Mouse (Mus musculus): ENCODE measurements around the gene Nfe2l1.

Nfe2l1 gene

GRCm38 (mm10) chr11:96847240-96847639 is 17.5 kb upstream of the Nfe2l1 start:
- no peak for DNase-seq (ENCODE audit: low spot score)

GRCm38 (mm10) chr11:96843627-96844026 is 13.9 kb upstream of the Nfe2l1 start:
- no peak for DNase-seq (ENCODE audit: low spot score)

GRCm38 (mm10) chr11:96840290-96840689 is 10.5 kb upstream of the Nfe2l1 start:
- no peak for DNase-seq (ENCODE audit: low spot score)

GRCm38 (mm10) chr11:96839877-96840276 is 10.1 kb upstream of the Nfe2l1 start:
- no peak for DNase-seq (ENCODE audit: low spot score)

DNA sequence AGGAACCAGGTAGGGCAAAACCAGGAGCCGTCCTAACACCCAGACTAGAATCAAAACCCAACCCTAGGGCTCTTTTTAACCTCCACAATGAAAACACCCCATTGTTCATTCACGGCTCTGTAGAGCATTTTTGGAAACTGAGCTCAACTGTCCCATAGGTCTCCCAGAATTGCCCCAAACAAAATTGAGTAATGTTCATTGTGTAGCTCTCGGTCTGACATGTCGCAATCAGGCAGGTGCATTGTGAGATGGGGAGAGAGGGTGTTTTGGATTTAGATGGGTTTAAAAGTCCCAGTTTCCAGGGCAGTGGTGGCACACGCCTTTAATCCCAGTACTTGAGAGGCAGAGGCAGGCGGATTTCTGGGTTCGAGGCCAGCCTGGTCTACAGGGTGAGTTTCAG is 9.7 kb upstream of the Nfe2l1 start:
- DNase-seq (ENCODE audit: low spot score) = no peak

DNA sequence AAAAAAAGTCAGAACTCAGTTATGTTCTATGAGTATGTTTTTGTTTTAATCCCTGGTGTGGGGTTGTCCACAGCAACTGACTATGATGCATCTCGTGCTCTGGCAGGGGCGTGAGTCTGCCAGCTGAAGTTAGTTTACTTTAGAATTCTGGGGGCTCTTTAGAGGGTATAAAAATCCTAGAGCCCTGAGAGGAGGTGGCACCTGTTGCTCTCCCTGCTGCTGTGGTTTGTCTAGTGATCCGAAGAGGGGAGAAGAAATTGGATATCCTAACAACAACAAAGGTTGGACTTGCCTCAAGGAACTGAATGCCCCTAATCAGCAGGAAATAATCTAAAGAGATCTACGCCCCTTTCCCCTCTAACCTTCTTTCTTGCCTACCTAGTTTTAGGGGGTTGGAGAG is 8.6 kb upstream of the Nfe2l1 start:
- DNase-seq (ENCODE audit: low spot score) = no peak

- DNase-seq (ENCODE audit: low spot score) = no peak
Measured at GRCm38 (mm10) chr11:96837298-96837697, 7.5 kb upstream of the Nfe2l1 start.

GRCm38 (mm10) chr11:96834127-96834526 is 4.4 kb upstream of the Nfe2l1 start:
- no peak for DNase-seq (ENCODE audit: low spot score)

- DNase-seq (ENCODE audit: low spot score) = no peak
Measured at GRCm38 (mm10) chr11:96832973-96833372, 3.2 kb upstream of the Nfe2l1 start.

GRCm38 (mm10) chr11:96832541-96832940 is 2.8 kb upstream of the Nfe2l1 start:
- DNase-seq (ENCODE audit: low spot score) = no peak

DNA sequence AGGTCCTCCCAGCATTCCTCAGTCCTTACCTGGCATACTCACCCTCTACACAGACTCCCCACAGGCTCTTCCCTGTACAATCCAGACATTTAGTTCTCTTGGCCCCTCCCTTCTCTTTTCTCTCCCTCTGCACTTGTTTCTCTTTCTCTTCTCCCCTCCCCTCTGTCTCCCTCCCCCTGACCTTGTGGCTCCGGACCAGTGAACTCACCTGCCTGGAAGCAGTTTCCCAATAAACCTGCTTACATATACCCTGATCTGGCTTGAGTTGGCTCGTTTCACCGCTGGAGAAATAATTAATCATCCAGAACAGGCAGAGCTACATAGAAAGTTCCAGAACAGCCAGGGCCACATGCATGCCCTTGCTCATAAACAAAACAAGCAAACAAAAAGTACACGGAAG is 1.7 kb upstream of the Nfe2l1 start:
- DNase-seq (ENCODE audit: low spot score) = no peak

GRCm38 (mm10) chr11:96830539-96831216 is 910 bp upstream of the Nfe2l1 start:
- no peak for DNase-seq (ENCODE audit: low spot score)

DNA sequence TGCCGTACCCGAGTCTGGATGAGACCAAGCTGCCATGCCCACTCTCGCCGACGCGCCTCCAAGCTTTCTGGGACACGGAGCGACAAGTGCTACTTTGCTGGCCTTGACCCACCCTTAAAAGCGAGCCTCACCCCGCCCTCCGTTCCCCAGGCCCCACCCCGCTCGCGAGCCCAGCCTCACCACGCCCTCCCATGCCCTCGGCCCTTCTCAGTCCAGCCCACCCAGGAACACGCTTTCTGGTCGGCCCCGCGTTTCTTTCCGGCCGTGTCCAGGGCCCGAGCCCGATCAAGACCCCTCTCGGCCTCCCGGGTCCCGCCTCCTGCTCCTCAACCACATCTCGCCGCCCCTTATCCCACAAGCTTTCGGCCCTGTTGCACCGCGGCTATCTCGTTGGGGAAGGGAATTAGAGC is 360 bp downstream of the Nfe2l1 start:
- peak; percentile 75 for DNase-seq (ENCODE audit: low spot score)

- no peak for DNase-seq (ENCODE audit: low spot score)
Measured at GRCm38 (mm10) chr11:96828881-96829280, 887 bp downstream of the Nfe2l1 start.

- no peak for DNase-seq (ENCODE audit: low spot score)
Measured at GRCm38 (mm10) chr11:96827917-96828316, 1.9 kb downstream of the Nfe2l1 start.

DNA sequence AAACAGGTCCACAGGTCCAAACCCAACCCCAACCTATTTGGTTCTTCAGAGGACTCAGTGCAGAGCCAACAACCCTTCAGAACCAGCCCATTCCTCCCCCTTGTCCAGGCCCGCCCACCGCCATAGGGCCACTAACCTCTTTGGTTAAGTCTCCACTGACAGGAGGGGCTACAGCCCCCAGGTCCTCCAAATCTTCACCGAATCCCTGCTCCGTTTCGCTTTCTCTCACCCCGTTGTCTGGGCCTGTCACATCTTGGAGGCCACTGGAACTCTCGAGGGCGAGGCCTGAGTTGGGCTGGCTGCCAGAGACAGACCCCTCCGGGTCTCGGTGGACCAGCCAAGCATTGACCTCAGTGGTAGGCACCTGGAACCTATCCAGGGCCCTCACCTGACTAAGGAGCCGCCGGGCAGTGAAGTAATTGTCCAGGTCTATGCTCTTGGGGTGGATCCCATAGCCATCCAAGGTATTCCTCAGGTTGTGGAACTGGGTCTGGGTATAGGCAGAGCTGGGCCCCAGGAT is 2.6 kb downstream of the Nfe2l1 start:
- no peak for DNase-seq (ENCODE audit: low spot score)

GRCm38 (mm10) chr11:96826481-96826880 is 3.3 kb downstream of the Nfe2l1 start:
- DNase-seq (ENCODE audit: low spot score) = no peak

DNA sequence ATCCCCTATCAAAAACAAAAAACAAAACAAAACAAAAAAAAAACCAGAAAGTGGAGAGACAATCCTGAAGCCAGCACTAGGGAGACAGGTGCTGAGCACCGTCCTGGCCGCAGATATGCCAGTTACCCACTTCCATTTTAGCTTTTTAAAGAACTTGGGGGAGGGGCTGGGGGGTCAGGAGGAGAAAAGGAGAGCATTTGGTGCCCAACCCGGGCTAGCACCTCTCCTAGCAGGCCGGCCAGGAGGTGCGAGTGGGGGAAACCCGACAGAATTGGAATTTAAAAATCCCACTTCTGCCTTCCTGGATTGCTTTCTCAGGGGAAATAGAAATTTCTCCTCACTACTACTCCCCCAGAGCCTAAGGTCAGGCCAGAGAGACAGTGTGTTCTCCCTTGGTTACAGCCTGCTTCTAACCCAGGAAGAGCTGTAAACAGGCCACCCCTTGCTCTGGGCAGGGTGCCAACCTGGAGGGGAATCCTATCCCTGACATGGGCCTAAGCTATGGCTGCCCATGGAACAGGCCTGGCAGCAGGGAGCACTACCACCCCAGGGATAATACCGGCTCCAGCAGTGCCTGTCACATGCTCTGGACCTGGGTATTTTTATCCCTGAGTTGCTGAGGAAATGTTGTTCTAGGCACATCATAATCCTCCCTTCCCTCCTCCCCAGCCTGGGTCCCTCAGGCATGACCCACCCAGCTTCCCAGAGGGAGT is 4.8 kb downstream of the Nfe2l1 start:
- peak; percentile 52 for DNase-seq (ENCODE audit: low spot score)

GRCm38 (mm10) chr11:96823880-96824782 is 5.6 kb downstream of the Nfe2l1 start:
- DNase-seq (ENCODE audit: low spot score) = peak; percentile 49

- no peak for DNase-seq (ENCODE audit: low spot score)
Measured at GRCm38 (mm10) chr11:96823471-96823837, 6.3 kb downstream of the Nfe2l1 start.

GRCm38 (mm10) chr11:96822675-96823470 is 6.9 kb downstream of the Nfe2l1 start:
- no peak for DNase-seq (ENCODE audit: low spot score)

GRCm38 (mm10) chr11:96821956-96822355 is 7.8 kb downstream of the Nfe2l1 start:
- DNase-seq (ENCODE audit: low spot score) = no peak
